Mouse (Mus musculus): ENCODE data around the gene Atxn2. TPM values are rescaled to one million over a fixed set of nuclear protein-coding genes. Genes with fewer than 3 reads are reported as not detected.
"Not testable (repeated sequence)": the region's sequence is repeated elsewhere in the genome, so short reads cannot be mapped to it uniquely, and the experiment has no call there.

Atxn2 gene
- 38.2 and 46.8 TPM in 2 replicates for polyA plus RNA-seq (2016; fragmentation: Nextera tagmentation; extraction: Ambion mirVana)

DNA sequence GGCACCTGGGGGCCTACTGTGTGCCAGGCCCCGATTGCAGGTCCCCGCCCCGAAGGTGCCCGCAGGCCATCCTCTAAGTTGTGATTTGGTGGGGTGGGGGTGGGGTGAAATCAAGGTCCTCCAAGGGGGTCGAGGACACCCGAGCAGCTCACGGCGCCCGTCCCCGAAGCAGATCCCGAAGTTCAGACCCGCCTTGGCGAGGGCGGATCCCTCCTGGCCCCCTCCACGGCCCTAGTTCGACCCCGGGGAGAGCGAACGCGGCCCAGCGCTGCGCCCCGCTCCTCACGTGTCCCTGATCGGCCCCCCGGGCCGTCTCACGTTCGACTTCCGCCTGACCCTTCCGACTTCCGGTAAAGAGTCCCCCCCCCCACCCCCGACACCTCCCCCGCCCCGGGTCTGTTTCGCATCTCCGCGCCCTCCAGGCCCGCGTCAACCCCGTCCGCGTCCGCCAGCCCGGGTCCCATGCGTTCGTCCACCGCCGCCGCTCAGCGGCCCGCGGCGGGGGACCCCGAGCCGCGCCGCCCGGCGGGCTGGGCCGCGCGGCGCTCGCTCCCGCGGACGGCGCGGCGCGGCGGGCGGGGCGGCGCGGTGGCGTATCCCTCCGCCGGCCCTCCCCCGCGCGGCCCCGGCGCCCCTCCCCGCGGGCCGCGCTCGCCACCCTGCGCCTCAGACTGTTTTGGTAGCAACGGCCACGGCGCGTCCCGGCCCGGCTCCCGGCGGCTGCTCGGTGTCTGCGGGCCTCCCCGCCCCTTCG lies at the start of gene Atxn2:
Gene Atxn2, plus strand, starts transcription at position 164 of the 754 bp plus-strand sequence.
- Histone ChIP-seq H3K36me3 (no peaks in the 10 kb centered on the region), H3K4me1 (peaks cover 32% of the 10 kb centered on the region), H3K4me3 (peak within 1 kb of the TSS; percentile 93), H3K9me3 (no peaks in the 10 kb centered on the region), H3K27ac (peak within 1 kb of the TSS; percentile 99), H3K27me3 (ENCODE audit: insufficient read depth, poor library complexity, severe bottlenecking) (no peaks in the 10 kb centered on the region)
- 2% methylated on average over 95 of the region's 103 CpGs for WGBS
- DNase-seq (ENCODE audit: low spot score), result peak; percentile 92

DNA sequence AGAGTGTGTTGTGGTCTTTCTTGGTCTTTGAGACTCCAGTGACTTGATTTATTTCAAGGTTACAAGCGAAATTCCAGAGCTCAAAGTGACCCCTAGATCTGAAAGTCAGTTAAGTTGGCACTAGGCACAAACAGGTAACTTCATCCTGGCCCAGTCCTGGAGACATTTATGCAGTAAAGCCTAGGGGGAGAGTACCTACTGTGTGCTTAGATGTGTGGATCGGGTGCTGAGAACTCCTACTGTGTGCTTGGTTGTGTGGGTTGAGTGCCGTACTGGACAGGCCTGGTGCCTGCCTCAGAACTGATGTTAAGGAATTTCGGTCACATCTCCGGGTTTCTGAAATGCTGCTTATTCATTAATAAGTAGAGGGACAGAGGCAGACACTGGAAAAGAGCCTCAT lies 49.6 kb upstream of the Atxn2 start:
- H3K27me3 ChIP-seq (ENCODE audit: insufficient read depth, poor library complexity, severe bottlenecking), result no peaks in the 10 kb centered on the region

DNA sequence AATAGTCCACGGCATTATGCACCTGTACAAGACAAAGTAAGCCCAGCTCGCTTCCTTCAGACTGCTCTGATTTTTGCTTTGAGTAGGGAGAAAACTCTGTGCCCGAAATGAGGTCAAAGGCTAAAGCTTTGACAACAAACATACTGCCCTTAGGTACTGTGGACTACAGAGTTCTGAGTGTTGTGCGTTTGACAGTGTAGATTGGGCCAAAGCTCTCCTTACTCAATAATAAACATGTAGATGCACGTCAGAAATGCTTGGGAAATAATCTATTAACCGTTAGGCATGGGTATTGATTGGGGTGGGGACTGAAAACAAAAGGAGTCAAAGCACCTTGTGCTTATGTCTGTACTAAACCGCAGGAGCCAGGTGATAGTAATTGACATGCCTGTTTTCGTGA lies 47.7 kb upstream of the Atxn2 start:
- H3K27me3 ChIP-seq (ENCODE audit: insufficient read depth, poor library complexity, severe bottlenecking), result no peaks in the 10 kb centered on the region
- no peaks in the 10 kb centered on the region for H3K9me3 ChIP-seq
- 83% methylated on average over 8 of the region's 8 CpGs for WGBS
- peaks cover 14% of the 10 kb centered on the region for H3K4me1 ChIP-seq
- H3K27ac ChIP-seq, result no peak overlapping the region
- DNase-seq (ENCODE audit: low spot score), result no peak
- H3K4me3 ChIP-seq, result no peak overlapping the region
- peaks cover 56% of the 10 kb centered on the region for H3K36me3 ChIP-seq

More for the DNA sequence above, 49.6 kb upstream of the Atxn2 start:
- 85% methylated on average over 5 of the region's 5 CpGs for WGBS
- Histone ChIP-seq H3K36me3 (peaks cover 44% of the 10 kb centered on the region), H3K4me1 (peaks cover 14% of the 10 kb centered on the region), H3K4me3 (peak overlapping the region; percentile 98), H3K27ac (no peak overlapping the region), H3K9me3 (no peaks in the 10 kb centered on the region)
- DNase-seq (ENCODE audit: low spot score), result no peak

DNA sequence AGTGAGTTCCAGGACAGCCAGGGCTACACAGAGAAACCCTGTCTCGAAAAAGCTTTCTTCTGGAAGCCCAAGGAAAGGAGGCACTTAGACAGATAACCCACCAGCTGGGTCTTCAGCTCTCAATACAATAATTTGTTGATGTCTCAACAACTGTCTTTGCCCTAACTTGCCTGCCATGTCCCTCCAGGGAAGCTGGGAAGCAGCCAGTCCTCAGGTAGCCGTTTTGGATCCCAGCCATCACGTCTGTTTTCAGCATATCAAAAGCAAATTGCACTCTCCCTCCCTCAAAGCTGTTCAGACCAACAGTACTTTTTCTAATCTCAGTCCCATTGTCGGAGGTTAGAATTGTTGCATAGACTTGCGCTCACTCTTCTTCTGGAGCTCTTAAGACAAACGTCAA lies 47.1 kb upstream of the Atxn2 start:
- Histone ChIP-seq H3K9me3 (no peaks in the 10 kb centered on the region), H3K27ac (no peak overlapping the region), H3K4me3 (no peak overlapping the region), H3K36me3 (peaks cover 62% of the 10 kb centered on the region), H3K27me3 (ENCODE audit: insufficient read depth, poor library complexity, severe bottlenecking) (no peaks in the 10 kb centered on the region), H3K4me1 (peaks cover 14% of the 10 kb centered on the region)
- no peak for DNase-seq (ENCODE audit: low spot score)
- 87% methylated on average over 6 of the region's 6 CpGs for WGBS

DNA sequence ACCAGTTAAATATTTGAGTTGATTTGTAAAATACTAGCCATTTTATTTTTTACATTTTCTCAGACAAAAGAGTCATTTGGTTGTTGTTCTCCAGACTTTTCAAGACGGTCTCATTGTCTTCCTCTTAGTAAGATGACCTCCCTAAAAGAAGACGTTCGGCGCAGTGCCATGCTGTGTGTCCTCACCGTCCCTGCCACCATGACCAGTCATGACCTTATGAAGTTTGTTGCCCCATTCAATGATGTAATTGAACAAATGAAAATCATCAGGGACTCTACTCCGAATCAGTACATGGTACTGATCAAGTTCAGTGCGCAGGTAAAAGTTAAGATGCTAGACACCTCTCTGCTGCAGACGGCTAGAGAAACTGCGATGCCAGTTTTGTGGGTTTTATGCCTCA lies 46.2 kb upstream of the Atxn2 start:
- Histone ChIP-seq H3K27ac (no peak overlapping the region), H3K27me3 (ENCODE audit: insufficient read depth, poor library complexity, severe bottlenecking) (no peaks in the 10 kb centered on the region), H3K4me3 (no peak overlapping the region), H3K4me1 (peaks cover 11% of the 10 kb centered on the region), H3K36me3 (peaks cover 70% of the 10 kb centered on the region), H3K9me3 (no peaks in the 10 kb centered on the region)
- 95% methylated on average over 9 of the region's 9 CpGs for WGBS
- DNase-seq (ENCODE audit: low spot score), result no peak

DNA sequence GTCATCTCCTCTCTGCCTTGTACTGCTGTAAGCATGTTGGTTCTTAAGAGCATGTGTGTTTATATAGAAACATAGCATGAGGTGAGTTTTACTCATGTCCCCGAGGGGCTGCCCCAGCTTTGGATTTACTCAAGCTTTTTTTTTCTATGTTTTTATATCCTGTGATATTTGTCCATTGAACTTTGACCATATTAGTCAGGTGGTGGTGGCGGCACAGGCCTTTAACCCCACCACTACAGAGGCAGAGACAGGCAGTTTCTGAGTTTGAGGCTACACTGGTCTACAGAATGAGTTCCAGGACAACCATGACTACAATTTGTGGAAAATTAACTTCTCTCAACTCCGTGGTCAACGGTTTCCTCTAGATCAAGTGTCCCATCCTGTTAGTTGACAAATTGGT lies 44.1 kb upstream of the Atxn2 start:
- no peaks in the 10 kb centered on the region for H3K27me3 ChIP-seq (ENCODE audit: insufficient read depth, poor library complexity, severe bottlenecking)
- no peak overlapping the region for H3K27ac ChIP-seq
- H3K4me1 ChIP-seq, result no peaks in the 10 kb centered on the region
- no peak overlapping the region for H3K4me3 ChIP-seq
- no peaks in the 10 kb centered on the region for H3K9me3 ChIP-seq
- no peak for DNase-seq (ENCODE audit: low spot score)
- 89% methylated on average over 4 of the region's 4 CpGs for WGBS
- H3K36me3 ChIP-seq, result peaks cover 84% of the 10 kb centered on the region

DNA sequence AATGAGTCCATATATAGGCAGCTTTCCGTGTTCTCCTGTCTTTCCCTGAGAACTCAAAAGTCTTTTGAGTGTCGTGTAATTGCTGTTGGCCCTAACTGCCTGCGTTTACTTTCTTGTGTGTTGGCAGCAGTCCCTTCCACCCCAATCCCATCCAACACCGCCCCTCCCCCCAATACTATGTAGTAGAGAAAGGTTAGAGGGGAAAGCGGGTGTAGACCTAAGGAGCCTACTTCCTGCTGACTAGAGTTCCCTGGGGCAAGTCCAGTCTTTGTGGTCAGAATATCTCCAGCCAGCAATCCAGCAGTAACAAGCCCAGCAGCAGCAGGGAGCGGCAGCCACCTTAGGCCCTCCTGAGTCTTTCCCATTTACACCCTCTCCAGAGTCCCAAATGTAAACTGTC lies 42.7 kb upstream of the Atxn2 start:
- no peaks in the 10 kb centered on the region for H3K4me1 ChIP-seq
- peaks cover 83% of the 10 kb centered on the region for H3K36me3 ChIP-seq
- H3K4me3 ChIP-seq, result no peak overlapping the region
- no peak for DNase-seq (ENCODE audit: low spot score)
- no peaks in the 10 kb centered on the region for H3K27me3 ChIP-seq (ENCODE audit: insufficient read depth, poor library complexity, severe bottlenecking)
- H3K9me3 ChIP-seq, result no peaks in the 10 kb centered on the region
- H3K27ac ChIP-seq, result no peak overlapping the region
- 74% methylated on average over 6 of the region's 6 CpGs for WGBS

DNA sequence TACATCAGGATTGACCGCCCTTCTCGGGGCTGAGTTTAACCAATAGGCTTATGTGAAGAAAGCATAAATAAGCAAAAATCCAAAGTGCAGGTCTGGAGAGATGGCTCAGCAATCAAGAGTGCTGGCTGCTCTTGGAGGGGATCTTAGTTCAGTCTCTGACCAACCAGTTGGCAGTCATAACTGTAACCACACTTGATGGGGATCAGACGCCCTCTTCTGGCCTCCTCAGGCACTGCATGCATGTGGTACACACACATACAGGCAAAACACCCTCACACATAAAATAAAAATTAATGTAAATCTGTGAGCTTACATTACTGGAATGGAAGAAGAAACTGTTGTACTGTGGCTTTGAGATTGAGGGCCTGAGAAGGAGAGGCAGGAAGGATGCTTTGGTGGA lies 40.7 kb upstream of the Atxn2 start:
- Histone ChIP-seq H3K27ac (no peak overlapping the region), H3K4me3 (no peak overlapping the region), H3K36me3 (peaks cover 80% of the 10 kb centered on the region), H3K27me3 (ENCODE audit: insufficient read depth, poor library complexity, severe bottlenecking) (no peaks in the 10 kb centered on the region), H3K9me3 (no peaks in the 10 kb centered on the region), H3K4me1 (no peaks in the 10 kb centered on the region)
- 78% methylated on average over 3 of the region's 3 CpGs for WGBS
- DNase-seq (ENCODE audit: low spot score), result no peak

DNA sequence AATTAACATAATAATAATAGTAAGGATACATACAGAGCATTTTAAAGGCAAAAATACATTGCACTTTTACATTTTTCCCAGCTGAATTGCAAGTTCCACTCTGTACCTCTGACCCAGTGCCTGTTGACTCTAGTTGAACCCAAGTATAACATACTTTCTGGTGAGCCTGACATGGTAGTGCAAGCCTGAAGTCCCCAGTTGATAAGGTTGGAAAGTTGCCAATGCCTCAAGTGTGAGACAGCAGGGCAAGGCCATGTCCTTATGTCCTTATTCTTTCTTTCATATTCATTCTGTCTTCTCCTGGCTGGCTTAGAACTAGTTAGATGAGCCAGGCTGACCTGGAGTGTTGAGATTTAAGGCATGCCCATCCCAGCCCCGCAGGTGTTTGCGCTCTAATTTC lies 28.9 kb upstream of the Atxn2 start:
- peaks cover 17% of the 10 kb centered on the region for H3K4me1 ChIP-seq
- no peak for DNase-seq (ENCODE audit: low spot score)
- no peak overlapping the region for H3K27ac ChIP-seq
- H3K9me3 ChIP-seq, result no peaks in the 10 kb centered on the region
- peaks cover 87% of the 10 kb centered on the region for H3K36me3 ChIP-seq
- H3K27me3 ChIP-seq (ENCODE audit: insufficient read depth, poor library complexity, severe bottlenecking), result no peaks in the 10 kb centered on the region
- WGBS, result 97% methylated on average over 2 of the region's 2 CpGs
- H3K4me3 ChIP-seq, result no peak overlapping the region

DNA sequence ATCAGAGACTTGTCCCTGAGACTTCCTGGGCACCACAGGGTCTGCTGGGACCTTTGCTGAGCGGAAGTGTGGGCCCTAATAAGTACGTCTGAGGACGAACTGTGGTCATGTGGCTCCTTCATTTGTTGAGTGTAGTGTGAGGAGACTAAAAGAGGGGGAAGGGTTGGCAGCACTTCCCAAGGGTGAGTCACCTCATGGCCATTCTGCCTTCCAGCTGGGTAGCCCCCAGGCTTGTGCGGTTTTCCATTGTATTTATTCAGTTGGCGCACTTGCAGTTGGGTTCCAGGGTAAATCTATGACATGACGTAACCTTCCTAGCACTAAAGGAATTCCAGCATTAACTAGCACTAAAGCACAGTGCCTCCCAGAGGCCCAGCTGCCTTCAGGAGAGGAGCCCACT lies 25.6 kb upstream of the Atxn2 start:
- WGBS, result 83% methylated on average over 6 of the region's 6 CpGs
- 0 out of 2 replicates have a peak overlapping the region, but pooled peaks have one; percentile 13 for H3K27ac ChIP-seq
- H3K4me3 ChIP-seq, result no peak overlapping the region
- peaks cover 55% of the 10 kb centered on the region for H3K36me3 ChIP-seq
- peaks cover 17% of the 10 kb centered on the region for H3K4me1 ChIP-seq
- H3K9me3 ChIP-seq, result no peaks in the 10 kb centered on the region
- no peaks in the 10 kb centered on the region for H3K27me3 ChIP-seq (ENCODE audit: insufficient read depth, poor library complexity, severe bottlenecking)
- no peak for DNase-seq (ENCODE audit: low spot score)

DNA sequence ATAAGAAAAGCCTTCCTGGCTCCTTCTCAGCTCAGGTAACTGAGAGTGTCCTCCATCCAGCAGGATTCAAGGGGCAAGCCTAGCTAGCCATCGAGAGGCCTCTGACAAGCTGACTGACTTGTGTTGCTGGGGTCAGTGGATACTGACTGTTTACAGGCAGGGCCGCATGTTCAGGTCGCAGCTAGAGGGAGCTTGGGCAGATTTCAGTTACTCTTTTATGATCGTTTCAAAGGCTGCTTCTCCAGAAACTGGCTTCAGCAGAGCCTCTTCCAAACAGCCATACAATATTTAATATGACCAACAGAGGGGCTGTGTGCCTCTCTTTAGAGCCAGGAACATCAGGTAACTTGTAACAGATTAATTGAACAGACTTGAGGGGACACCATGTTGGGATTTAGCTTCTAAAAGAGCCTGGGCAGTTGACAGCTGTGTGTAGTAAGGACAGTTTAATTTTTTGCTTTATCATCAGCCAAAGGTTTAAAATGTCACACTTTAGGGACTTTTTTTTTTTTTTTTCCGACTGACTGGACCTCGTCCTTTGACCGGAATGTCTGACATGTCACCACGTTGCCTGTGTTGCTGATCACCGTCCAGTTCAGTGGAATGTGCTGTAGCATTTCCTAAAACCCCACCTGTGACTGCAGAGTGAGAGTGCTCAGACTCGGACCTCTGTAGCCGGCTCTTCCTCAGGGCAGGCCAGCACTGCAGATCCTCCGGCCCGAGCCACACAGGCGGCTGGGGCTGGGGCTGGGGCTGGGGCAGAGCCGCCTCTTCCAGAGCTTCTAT lies 24.8 kb upstream of the Atxn2 start:
- WGBS, result 43% methylated on average over 15 of the region's 15 CpGs
- H3K27ac ChIP-seq, result peak overlapping the region; percentile 44; the same call in 1 of the 2 replicates
- H3K4me1 ChIP-seq, result peaks cover 17% of the 10 kb centered on the region
- no peaks in the 10 kb centered on the region for H3K27me3 ChIP-seq (ENCODE audit: insufficient read depth, poor library complexity, severe bottlenecking)
- DNase-seq (ENCODE audit: low spot score), result no peak
- no peaks in the 10 kb centered on the region for H3K9me3 ChIP-seq
- H3K36me3 ChIP-seq, result peaks cover 47% of the 10 kb centered on the region
- 0 out of 2 replicates have a peak overlapping the region, but pooled peaks have one; percentile 9 for H3K4me3 ChIP-seq

DNA sequence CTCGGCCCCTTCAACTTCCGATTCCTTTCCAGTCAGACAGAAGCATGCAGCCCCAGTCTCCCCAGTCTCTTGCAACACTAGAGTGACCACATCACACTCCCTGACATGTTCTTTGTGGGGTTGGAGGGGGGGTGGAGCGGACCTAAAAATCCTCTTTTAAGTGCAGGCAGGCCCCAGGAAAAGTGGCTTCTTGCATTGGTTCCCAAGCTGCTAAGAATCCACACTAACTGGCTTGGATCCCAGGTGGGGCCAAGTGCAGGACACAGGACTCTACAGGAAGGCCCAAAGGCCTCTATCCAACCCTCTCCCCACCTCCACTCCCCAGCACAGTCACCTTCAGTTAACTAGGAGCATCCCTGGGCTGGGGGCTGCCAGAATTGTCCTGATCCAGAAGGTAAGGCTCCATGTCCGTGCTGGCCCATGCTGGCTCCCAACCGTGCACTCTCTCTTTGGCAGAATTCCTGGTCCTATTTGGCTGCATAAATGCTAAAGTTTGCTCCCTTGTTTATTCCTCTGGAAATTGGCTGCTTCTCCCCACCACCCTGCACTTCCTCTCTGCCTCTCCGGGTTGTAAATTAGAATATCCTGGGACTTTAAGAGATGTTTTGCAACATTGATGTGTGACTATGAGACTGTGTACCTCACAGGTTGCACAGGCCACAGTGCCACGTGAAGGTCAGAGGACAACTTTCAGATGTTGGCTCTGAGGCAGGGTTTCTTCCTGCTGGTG lies 20.5 kb upstream of the Atxn2 start:
- peaks cover 6% of the 10 kb centered on the region for H3K36me3 ChIP-seq
- H3K27me3 ChIP-seq (ENCODE audit: insufficient read depth, poor library complexity, severe bottlenecking), result no peaks in the 10 kb centered on the region
- DNase-seq (ENCODE audit: low spot score), result no peak
- no peaks in the 10 kb centered on the region for H3K9me3 ChIP-seq
- WGBS, result 78% methylated on average over 7 of the region's 7 CpGs
- H3K4me1 ChIP-seq, result peaks cover 13% of the 10 kb centered on the region
- no peak overlapping the region for H3K4me3 ChIP-seq
- no peak overlapping the region for H3K27ac ChIP-seq

DNA sequence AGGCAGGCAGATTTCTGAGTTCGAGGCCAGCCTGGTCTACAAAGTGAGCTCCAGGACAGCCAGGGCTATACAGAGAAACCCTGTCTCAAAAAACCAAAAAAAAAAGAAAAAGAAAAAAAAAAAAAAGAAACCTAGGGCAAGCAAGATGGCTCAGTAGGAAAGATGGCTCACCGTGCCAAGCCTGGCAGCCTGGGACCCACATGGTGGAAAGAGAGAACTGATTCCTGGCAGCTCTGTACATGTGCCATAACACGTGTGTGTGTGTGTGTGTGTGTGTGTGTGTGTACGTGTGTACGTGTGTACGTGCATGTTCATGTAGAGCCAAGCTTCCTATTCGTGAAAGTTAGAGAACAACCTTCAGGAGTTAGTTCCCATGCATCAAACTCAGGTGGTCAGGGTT lies 19.7 kb upstream of the Atxn2 start:
- WGBS, result 88% methylated on average over 7 of the region's 7 CpGs
- H3K4me3 ChIP-seq; H3K4me1 ChIP-seq; DNase-seq (ENCODE audit: low spot score); H3K9me3 ChIP-seq; H3K27me3 ChIP-seq (ENCODE audit: insufficient read depth, poor library complexity, severe bottlenecking); H3K36me3 ChIP-seq; H3K27ac ChIP-seq: not testable (repeated sequence)

All from heart, embryonic 10.5 days (tissue).